Mouse (Mus musculus): ENCODE measurements around the gene Tmem63c. TPM values are rescaled to one million over a fixed set of nuclear protein-coding genes. Genes with fewer than 3 reads are reported as not detected.
A peak's percentile ranks its signal among the peaks of the same experiment; 100 is the strongest.

Gene Tmem63c
- polyA plus RNA-seq, 1 experiment from 2014 or later: not detected

- H3K9me3 ChIP-seq: no peaks in the 10 kb centered on the region
- no peak overlapping the region for H3K4me2 ChIP-seq
- H3K9ac ChIP-seq: no peak overlapping the region
- no peak overlapping the region for H3K4me3 ChIP-seq
- H3K27me3 ChIP-seq: peaks cover 37% of the 10 kb centered on the region
- H3K36me3 ChIP-seq: no peaks in the 10 kb centered on the region
- no peak overlapping the region for H3K27ac ChIP-seq
- WGBS: 71% methylated on average over 5 of the region's 5 CpGs
- no peak for ATAC-seq (ENCODE audit: insufficient number of reproducible peaks, low FRiP score, low TSS enrichment, low read depth)
- peaks cover 6% of the 10 kb centered on the region for H3K4me1 ChIP-seq
These were observed 10.1 kb downstream of the Tmem63c start for GRCm38 (mm10) chr12:87031163-87031763.

GRCm38 (mm10) chr12:87036631-87037030 is 15.5 kb downstream of the Tmem63c start:
- 92% methylated on average over 7 of the region's 7 CpGs for WGBS
- H3K4me1 ChIP-seq: no peaks in the 10 kb centered on the region
- no peak overlapping the region for H3K9ac ChIP-seq
- H3K36me3 ChIP-seq: no peaks in the 10 kb centered on the region
- H3K4me3 ChIP-seq: no peak overlapping the region
- no peak overlapping the region for H3K27ac ChIP-seq
- no peaks in the 10 kb centered on the region for H3K9me3 ChIP-seq
- H3K4me2 ChIP-seq: no peak overlapping the region
- H3K27me3 ChIP-seq: no peaks in the 10 kb centered on the region
- no peak for ATAC-seq (ENCODE audit: insufficient number of reproducible peaks, low FRiP score, low TSS enrichment, low read depth)

- Histone ChIP-seq H3K4me2 (no peak overlapping the region), H3K27me3 (no peaks in the 10 kb centered on the region), H3K4me3 (no peak overlapping the region), H3K4me1 (0 out of 2 replicates have a peak, but pooled peaks cover 4% of the 10 kb centered on the region), H3K36me3 (no peaks in the 10 kb centered on the region), H3K9ac (no peak overlapping the region), H3K27ac (no peak overlapping the region), H3K9me3 (no peaks in the 10 kb centered on the region)
- WGBS: 67% methylated on average over 4 of the region's 4 CpGs
- ATAC-seq (ENCODE audit: insufficient number of reproducible peaks, low FRiP score, low TSS enrichment, low read depth): no peak
These were observed 19.0 kb downstream of the Tmem63c start for GRCm38 (mm10) chr12:87040166-87040565.

- Histone ChIP-seq H3K4me1 (0 out of 2 replicates have a peak, but pooled peaks cover 4% of the 10 kb centered on the region), H3K9me3 (no peaks in the 10 kb centered on the region), H3K4me2 (no peak overlapping the region), H3K36me3 (no peaks in the 10 kb centered on the region), H3K27me3 (no peaks in the 10 kb centered on the region), H3K27ac (no peak overlapping the region), H3K9ac (no peak overlapping the region), H3K4me3 (no peak overlapping the region)
- ATAC-seq (ENCODE audit: insufficient number of reproducible peaks, low FRiP score, low TSS enrichment, low read depth): no peak
- 80% methylated on average over 7 of the region's 7 CpGs for WGBS
These were observed 19.7 kb downstream of the Tmem63c start for GRCm38 (mm10) chr12:87040857-87041256.

GRCm38 (mm10) chr12:87042456-87042855 is 21.3 kb downstream of the Tmem63c start:
- ATAC-seq (ENCODE audit: insufficient number of reproducible peaks, low FRiP score, low TSS enrichment, low read depth): no peak
- no peaks in the 10 kb centered on the region for H3K9me3 ChIP-seq
- no peak overlapping the region for H3K9ac ChIP-seq
- H3K36me3 ChIP-seq: no peaks in the 10 kb centered on the region
- no peak overlapping the region for H3K4me2 ChIP-seq
- H3K27me3 ChIP-seq: no peaks in the 10 kb centered on the region; the same call in 1 of the 2 replicates
- H3K4me3 ChIP-seq: no peak overlapping the region
- H3K4me1 ChIP-seq: 0 out of 2 replicates have a peak, but pooled peaks cover 4% of the 10 kb centered on the region
- 92% methylated on average over 2 of the region's 2 CpGs for WGBS
- no peak overlapping the region for H3K27ac ChIP-seq

- H3K4me2 ChIP-seq: no peak overlapping the region
- 68% methylated on average over 7 of the region's 7 CpGs for WGBS
- H3K9ac ChIP-seq: no peak overlapping the region
- H3K4me1 ChIP-seq: 0 out of 2 replicates have a peak, but pooled peaks cover 4% of the 10 kb centered on the region
- no peak for ATAC-seq (ENCODE audit: insufficient number of reproducible peaks, low FRiP score, low TSS enrichment, low read depth)
- no peaks in the 10 kb centered on the region for H3K9me3 ChIP-seq
- H3K36me3 ChIP-seq: no peaks in the 10 kb centered on the region
- H3K4me3 ChIP-seq: no peak overlapping the region
- H3K27me3 ChIP-seq: no peaks in the 10 kb centered on the region; the same call in 1 of the 2 replicates
- H3K27ac ChIP-seq: no peak overlapping the region
These were observed 22.1 kb downstream of the Tmem63c start for GRCm38 (mm10) chr12:87043221-87043620.

GRCm38 (mm10) chr12:87044711-87045110 is 23.6 kb downstream of the Tmem63c start:
- Histone ChIP-seq H3K27ac (no peak overlapping the region), H3K36me3 (no peaks in the 10 kb centered on the region), H3K9me3 (no peaks in the 10 kb centered on the region), H3K4me3 (no peak overlapping the region), H3K27me3 (no peaks in the 10 kb centered on the region; the same call in 1 of the 2 replicates), H3K4me1 (0 out of 2 replicates have a peak, but pooled peaks cover 4% of the 10 kb centered on the region), H3K9ac (no peak overlapping the region), H3K4me2 (no peak overlapping the region)
- 15% methylated on average over 5 of the region's 5 CpGs for WGBS
- peak; percentile 53; the same call in 1 of the 2 replicates for ATAC-seq (ENCODE audit: insufficient number of reproducible peaks, low FRiP score, low TSS enrichment, low read depth)

GRCm38 (mm10) chr12:87047536-87047935 is 26.4 kb downstream of the Tmem63c start:
- no peaks in the 10 kb centered on the region for H3K36me3 ChIP-seq
- H3K4me3 ChIP-seq: no peak overlapping the region
- H3K27ac ChIP-seq: no peak overlapping the region
- H3K4me1 ChIP-seq: 0 out of 2 replicates have a peak, but pooled peaks cover 4% of the 10 kb centered on the region
- H3K9me3 ChIP-seq: no peaks in the 10 kb centered on the region
- H3K9ac ChIP-seq: no peak overlapping the region
- H3K4me2 ChIP-seq: no peak overlapping the region
- 46% methylated on average over 3 of the region's 3 CpGs for WGBS
- ATAC-seq (ENCODE audit: insufficient number of reproducible peaks, low FRiP score, low TSS enrichment, low read depth): no peak
- H3K27me3 ChIP-seq: no peaks in the 10 kb centered on the region; the same call in 1 of the 2 replicates

GRCm38 (mm10) chr12:87052661-87053321 is 31.7 kb downstream of the Tmem63c start:
- Histone ChIP-seq H3K27me3 (peaks cover 25% of the 10 kb centered on the region), H3K9me3 (no peaks in the 10 kb centered on the region), H3K4me3 (no peak overlapping the region), H3K4me1 (no peaks in the 10 kb centered on the region), H3K27ac (no peak overlapping the region), H3K9ac (no peak overlapping the region), H3K36me3 (no peaks in the 10 kb centered on the region), H3K4me2 (no peak overlapping the region)
- 26% methylated on average over 15 of the region's 16 CpGs for WGBS
- no peak for ATAC-seq (ENCODE audit: insufficient number of reproducible peaks, low FRiP score, low TSS enrichment, low read depth)

GRCm38 (mm10) chr12:87054873-87055272 is 33.7 kb downstream of the Tmem63c start:
- H3K36me3 ChIP-seq: no peaks in the 10 kb centered on the region
- ATAC-seq (ENCODE audit: insufficient number of reproducible peaks, low FRiP score, low TSS enrichment, low read depth): no peak
- H3K4me3 ChIP-seq: no peak overlapping the region
- no peaks in the 10 kb centered on the region for H3K9me3 ChIP-seq
- no peak overlapping the region for H3K27ac ChIP-seq
- no peak overlapping the region for H3K9ac ChIP-seq
- H3K4me2 ChIP-seq: no peak overlapping the region
- 75% methylated on average over 7 of the region's 7 CpGs for WGBS
- peaks cover 25% of the 10 kb centered on the region for H3K27me3 ChIP-seq
- H3K4me1 ChIP-seq: no peaks in the 10 kb centered on the region

GRCm38 (mm10) chr12:87057066-87057465 is 35.9 kb downstream of the Tmem63c start:
- H3K4me1 ChIP-seq: no peaks in the 10 kb centered on the region
- 69% methylated on average over 17 of the region's 17 CpGs for WGBS
- H3K27me3 ChIP-seq: peaks cover 25% of the 10 kb centered on the region
- H3K36me3 ChIP-seq: no peaks in the 10 kb centered on the region
- no peak overlapping the region for H3K9ac ChIP-seq
- ATAC-seq (ENCODE audit: insufficient number of reproducible peaks, low FRiP score, low TSS enrichment, low read depth): no peak
- H3K9me3 ChIP-seq: no peaks in the 10 kb centered on the region
- no peak overlapping the region for H3K27ac ChIP-seq
- H3K4me2 ChIP-seq: no peak overlapping the region
- H3K4me3 ChIP-seq: no peak overlapping the region

GRCm38 (mm10) chr12:87065446-87065845 is 44.3 kb downstream of the Tmem63c start:
- Histone ChIP-seq H3K27me3 (no peaks in the 10 kb centered on the region), H3K9ac (no peak overlapping the region), H3K9me3 (no peaks in the 10 kb centered on the region), H3K4me3 (no peak overlapping the region), H3K27ac (no peak overlapping the region), H3K36me3 (no peaks in the 10 kb centered on the region), H3K4me1 (no peaks in the 10 kb centered on the region), H3K4me2 (no peak overlapping the region)
- 83% methylated on average over 11 of the region's 11 CpGs for WGBS
- no peak for ATAC-seq (ENCODE audit: insufficient number of reproducible peaks, low FRiP score, low TSS enrichment, low read depth)
